Mouse (Mus musculus) testis, postnatal 14 days (tissue): ENCODE measurements around the gene Selenop.
"Not testable (repeated sequence)": the region's sequence is repeated elsewhere in the genome, so short reads cannot be mapped to it uniquely, and the experiment has no call there.

Experiments used
- DNase-seq: peaks from one replicate; pipeline ENCODE4 v3.0.0; 2021; ENCODE audit warnings: low spot score

Gene Selenop

DNA sequence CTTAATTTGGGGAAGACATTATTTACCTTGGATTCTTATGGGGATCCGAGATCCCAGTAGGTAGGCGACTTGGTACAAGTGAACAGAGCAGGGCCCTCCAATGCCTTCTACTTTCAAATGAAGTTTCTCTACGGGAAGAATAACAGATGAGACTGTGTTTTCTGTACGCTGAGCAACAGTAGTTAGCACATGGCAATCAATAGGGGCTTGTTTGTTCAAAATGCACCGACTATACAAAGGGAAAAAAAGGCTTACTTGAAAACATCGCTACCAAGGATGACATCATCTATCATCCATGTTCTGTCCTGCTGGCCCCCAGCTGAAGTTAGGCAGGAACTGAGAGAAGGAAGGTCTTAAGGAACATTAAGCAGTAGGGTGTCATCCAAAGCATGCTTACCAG, at the start of gene Selenop:
Selenop (plus strand) TSS at position 301 of the 400 bp plus-strand sequence.
- DNase-seq = no peak

- not testable (repeated sequence) for DNase-seq
Measured at GRCm38 (mm10) chr15:3218668-3219067, 49.7 kb upstream of the Selenop start.

- no peak for DNase-seq
Measured at GRCm38 (mm10) chr15:3222803-3223437, 45.4 kb upstream of the Selenop start.

- no peak for DNase-seq
Measured at GRCm38 (mm10) chr15:3226573-3226972, 41.8 kb upstream of the Selenop start.

DNA sequence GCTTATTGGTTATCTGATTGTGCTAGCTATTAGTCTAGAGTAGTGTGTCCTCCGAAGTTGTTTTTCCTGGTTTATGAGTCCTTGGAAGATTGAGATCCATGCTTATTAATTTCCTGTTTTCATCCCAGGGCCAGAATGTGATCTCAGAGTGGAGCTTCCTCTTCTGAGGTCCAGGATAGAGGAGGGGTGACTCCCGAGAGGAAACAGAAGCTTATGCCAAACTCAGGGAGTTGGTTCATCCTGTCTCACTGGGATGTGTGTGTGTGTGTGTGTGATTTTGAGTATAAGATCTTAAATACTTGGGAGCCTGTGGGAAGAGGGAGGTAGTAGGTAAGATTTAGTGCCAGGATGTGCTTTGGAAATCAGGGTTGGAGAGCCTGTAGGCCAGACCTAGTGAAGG, 40.2 kb upstream of the Selenop start:
- DNase-seq = peak; percentile 10

- DNase-seq = no peak
Measured at GRCm38 (mm10) chr15:3228990-3229389, 39.4 kb upstream of the Selenop start.

DNA sequence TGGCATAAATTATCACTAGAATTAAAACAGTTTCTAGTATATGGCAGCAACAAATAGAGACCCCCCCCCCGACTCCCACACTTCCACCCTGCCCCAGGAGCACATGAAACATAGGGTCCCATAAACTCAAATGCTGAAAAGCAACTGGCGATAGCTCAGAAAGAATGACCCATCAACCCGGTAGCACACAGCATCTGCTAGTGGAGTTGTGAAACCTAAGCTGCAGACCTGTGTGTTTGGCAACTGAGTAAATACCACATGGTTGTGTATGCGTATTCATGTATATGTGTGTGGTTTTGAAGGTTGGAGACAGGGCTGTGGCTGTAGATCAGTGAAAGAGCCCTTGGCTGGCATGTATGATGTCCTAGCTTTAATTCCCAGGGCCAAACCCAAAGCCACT, 37.3 kb upstream of the Selenop start:
- no peak for DNase-seq

- no peak for DNase-seq
Measured at GRCm38 (mm10) chr15:3232168-3232835, 36.0 kb upstream of the Selenop start.

DNA sequence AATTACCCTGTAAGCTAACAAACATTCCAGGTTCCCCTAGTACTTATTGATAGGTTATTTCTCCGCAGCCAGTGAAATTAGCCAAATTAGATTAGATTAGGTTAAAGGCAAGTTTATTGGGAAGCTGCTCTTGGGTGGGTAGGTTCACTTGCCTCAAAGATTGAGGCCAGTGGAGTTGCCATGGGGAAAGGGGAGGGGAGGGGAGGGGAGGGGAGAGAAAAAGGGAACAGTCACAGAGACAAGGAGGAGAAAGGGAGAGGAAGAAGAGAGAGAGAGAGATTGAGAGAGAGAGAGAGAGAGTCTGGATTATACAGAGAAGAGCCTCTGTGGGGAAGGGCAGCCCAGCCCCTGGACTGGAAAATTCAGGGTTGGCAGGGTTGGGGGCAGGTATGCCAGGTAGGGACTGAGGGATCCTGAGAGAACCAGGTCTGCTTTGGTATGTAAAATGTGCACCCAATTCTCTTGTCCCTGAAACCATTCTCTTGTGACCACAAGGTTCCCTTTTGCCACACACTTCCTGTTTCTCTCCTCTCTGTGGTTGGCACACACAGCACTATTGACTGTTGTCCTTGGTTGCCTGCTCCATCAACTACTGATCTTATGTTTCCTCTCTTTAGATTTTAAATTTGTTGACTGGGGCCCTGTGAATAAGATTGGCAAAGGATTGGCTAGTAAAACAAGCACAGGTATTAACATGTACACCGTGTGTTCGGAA, 34.4 kb upstream of the Selenop start:
- no peak for DNase-seq

GRCm38 (mm10) chr15:3236338-3236737, 32.0 kb upstream of the Selenop start:
- DNase-seq = no peak

GRCm38 (mm10) chr15:3237963-3238362, 30.4 kb upstream of the Selenop start:
- DNase-seq = no peak

DNA sequence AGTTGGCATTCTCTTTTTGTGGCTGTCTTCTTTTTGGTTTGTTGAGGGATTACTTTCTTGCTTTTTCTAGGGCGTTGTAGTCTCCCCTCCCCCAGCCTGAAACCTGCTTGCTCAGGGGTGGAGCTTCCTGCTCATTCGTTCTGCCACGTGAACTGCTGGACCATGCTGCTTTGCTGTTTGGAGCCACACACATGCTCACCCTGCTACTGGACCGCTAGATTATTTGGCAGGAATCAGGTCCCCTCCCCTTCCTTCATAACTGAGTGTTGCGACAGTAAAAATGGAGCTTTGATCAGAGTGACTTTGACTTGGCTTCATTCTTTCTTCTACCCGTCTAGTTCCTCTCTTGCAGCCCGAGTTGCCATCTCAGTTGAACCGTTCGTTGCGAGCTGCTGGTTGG, 23.3 kb upstream of the Selenop start:
- DNase-seq = not testable (repeated sequence)

DNA sequence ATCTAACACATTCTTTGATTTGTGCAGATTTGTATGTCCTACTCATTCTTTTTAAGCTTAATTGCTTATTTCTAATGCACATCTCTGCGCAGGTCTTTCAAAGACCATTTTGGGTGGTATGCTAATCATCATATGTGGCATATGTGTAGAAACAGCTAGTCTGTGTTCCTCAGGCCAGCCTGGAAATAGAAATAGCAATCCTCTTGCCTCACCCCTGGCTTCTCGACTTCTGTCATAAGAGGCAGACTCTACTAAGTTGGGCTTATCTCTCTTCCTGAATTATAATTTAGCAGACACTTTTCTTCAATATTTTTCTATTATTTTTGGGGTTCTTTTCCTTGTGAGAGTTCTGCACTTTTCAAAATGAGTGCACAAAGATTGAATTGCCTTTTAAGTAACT, 17.7 kb upstream of the Selenop start:
- DNase-seq = no peak

DNA sequence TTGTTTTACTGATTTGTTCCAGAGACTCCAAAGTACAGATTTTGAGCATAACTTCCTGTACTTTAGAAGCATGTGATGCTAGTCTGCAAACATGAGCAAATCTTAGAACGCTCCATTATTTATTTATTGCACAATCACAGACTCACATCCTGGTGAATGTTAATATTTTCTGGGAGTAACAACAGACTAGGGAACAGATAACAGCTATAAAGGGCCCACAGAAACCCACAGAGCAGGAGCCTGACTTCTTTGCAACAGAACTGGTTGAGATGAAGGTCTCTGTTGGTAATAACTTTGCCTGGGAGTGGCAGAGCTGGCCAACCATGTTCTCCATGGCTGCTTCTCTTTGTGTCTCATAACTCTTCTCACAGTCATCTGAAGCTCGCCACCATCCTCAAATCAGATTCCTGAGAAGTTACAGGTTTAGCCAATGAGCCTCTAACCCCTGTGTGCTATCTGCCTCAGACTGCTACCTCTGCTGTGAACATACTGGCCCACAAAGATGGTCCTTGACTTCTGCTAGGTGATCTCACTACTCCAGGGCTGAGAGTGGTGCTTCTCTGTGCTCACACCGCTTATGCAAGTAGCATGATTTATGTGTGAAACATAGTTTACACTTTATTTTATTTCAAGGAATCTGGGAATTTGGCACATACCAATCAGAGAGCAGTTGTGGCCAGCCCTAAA, 17.2 kb upstream of the Selenop start:
- no peak for DNase-seq

- DNase-seq = no peak
Measured at GRCm38 (mm10) chr15:3251718-3252067, 16.7 kb upstream of the Selenop start.

GRCm38 (mm10) chr15:3259025-3259424, 9.3 kb upstream of the Selenop start:
- DNase-seq = no peak

DNA sequence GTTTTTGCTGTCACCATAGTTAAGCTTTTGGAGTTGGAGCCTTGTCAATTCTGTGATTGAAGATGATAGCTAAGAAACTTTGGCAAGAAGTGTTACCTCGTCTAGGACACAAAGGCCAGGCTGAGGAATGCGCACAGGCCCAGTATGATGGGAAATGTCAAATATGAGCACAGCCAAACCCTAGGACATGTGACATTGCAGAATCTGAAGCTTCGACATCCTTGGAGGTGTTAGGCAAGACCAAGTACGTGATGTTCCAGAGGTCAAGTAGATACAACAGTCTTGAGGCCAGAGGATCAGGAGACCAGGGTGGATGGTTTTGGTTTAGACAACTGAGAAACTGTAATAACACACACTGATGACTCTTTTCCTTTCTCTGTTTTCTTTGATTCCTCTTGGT, 8.0 kb upstream of the Selenop start:
- no peak for DNase-seq

- DNase-seq = no peak
Measured at GRCm38 (mm10) chr15:3262883-3263282, 5.5 kb upstream of the Selenop start.

DNA sequence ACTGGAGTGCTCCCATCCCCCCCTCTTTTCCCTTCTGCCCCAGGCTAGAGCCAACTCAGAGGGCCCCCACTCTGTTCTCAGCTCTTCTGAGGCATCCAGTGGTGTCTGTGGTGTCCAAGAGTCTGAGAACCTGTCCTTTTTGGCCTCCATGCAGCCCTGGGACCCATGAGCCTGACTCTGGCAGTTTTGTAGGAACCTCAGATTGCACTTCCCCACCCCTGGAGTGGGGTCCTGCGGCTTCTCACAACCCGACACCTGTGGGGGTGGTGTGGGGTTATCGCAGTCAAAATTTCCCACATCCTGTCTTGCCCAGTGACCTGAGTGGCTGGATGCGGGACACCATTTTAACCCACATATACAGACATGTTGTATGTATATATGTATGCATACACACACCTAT, 4.1 kb upstream of the Selenop start:
- no peak for DNase-seq

DNA sequence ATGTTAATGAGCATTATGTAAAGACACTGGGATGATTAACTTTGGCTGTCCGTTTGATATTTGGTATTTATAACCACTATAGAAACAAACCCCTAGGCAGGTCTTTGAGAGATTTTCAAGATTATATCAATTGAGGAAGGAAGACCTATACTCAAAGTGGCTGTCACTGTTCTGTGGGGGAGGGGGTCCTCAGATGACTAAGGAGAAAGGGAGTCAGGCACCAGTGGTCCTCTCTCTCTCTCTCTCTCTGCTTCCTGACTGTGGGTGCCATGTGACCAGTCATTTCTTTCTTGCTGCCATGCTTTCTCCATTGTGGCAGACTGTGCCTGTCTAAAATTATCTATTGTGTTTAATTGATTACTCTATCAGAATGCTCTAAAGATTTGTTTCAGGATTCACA, 3.5 kb upstream of the Selenop start:
- no peak for DNase-seq

GRCm38 (mm10) chr15:3269496-3269895, 1.1 kb downstream of the Selenop start:
- no peak for DNase-seq

DNA sequence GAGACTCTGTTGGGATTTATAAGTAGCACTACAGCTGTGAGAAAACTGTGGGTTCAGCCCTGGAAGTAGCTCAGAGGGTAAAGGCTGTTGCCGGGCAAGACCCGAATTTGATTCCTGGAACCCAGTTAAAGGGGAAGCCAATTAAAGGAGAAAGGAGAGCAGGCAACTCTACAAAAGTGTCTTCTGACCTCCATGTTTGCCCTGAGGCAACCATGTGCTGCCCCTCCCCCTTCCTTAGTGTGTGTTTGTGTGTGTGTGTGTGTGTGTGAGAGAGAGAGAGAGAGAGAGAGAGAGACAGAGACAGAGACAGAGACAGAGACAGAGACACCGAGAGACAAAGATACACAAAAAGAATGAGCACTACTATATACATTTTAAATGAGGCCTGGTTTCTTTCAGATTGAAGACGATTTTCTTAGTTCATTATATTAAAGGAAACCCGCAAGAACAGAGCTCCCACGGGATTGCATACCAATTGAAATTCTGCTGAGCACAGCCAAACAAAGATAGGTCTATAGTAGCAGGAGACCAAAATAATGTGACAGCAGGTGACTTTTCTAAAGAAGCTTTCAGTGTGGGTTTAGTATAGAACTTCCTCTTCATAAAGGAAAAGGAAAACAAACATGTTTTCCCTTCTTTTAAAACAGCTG, 1.8 kb downstream of the Selenop start:
- no peak for DNase-seq
